Mouse (Mus musculus) thymus, postnatal 4 days (tissue): ENCODE data around the gene Ppef2.

Experiments
- DNase-seq: peaks from one replicate; pipeline ENCODE4 v3.0.0; 2021

The Ppef2 gene

DNA sequence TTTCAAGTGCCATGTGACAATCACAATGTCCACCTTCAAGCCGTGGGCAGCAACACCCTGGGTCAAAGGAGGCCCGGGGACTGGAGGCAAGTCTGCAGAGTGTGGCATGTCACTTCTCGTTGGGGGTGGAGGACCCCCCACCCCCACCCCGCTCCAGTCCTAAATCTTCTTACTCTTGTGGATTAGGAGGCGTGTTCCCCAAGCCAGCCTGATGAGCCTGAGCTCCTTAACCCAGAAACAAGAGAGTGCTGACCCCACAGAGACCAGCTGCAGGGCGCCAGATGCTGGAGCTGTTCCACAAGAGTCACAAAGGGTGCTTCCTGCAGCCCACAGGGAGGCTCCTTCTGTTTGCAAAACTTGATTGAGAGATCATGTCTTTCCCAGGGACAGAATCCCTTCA is at the start of gene Ppef2:
Ppef2 (minus strand) TSS at position 61 of the 400 bp plus-strand sequence.
- no peak for DNase-seq

DNA sequence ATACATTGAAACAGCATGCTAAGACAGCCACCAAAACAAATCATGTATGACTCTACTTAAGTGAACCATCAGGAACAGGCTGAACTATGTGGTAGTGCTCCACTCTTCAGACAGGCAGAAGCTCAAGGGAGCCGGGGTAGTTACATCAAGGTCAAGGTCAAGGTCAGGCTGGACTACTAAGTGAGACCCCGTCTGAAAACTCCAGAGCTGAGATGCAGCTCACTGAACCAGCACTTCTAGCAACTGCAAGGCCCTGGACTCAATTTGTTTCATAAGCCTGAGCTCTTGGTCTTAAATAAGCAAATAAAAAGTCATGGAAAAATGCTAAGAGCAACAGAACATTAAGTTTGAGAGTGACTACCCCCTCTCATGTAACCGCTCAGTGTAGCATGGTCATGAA is 48.2 kb upstream of the Ppef2 start:
- DNase-seq: no peak

DNA sequence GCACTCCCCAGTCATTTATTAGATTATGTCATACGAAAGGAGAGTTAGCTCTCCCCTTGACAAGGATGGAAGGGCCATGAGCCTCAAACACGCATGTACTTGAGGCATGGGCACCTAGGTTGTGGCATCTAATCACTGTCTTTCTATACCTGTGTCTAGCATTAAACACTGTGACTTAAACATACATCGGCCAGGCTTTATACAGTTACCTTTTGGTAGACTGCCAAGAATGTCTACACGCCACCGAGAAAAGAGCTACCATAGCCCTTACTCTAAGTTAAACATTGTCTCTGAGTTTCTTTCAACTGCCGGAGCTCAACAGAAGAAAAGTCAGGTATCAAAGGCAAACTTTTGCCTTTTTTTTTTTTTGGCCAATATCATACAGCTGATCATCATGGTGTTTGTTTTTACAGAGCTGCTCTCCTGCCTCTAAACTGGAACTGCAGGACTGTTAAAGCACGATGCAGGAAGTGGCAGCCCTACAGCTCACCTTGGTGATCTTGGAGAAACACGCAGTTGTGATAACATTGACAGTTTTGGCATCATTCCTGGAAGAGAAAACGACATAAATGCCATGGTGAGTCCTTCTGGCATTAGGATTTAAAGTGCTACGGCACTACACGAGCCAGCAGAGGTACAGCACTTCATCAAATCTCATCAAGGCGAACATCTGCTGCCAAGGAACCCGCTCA is 46.2 kb upstream of the Ppef2 start:
- DNase-seq: no peak

DNA sequence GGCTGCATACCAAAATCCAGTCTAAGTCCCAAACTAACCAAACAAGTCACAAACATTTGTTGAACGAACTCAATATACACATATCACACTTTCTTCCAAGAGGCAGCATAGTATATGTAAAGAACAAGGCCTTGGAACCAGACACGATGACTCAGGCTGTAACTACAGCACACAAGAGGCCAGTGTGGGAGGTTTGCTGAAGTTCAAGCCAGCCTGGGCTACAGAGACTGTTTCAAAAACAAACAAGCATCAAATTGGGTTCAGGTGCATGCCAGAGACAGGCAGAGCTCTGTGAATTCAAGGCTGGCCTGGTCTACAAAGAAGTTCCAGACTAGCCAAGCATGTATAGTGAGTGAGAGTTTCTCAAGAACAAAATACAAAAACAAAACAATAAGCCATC is 38.4 kb upstream of the Ppef2 start:
- DNase-seq: no peak

DNA sequence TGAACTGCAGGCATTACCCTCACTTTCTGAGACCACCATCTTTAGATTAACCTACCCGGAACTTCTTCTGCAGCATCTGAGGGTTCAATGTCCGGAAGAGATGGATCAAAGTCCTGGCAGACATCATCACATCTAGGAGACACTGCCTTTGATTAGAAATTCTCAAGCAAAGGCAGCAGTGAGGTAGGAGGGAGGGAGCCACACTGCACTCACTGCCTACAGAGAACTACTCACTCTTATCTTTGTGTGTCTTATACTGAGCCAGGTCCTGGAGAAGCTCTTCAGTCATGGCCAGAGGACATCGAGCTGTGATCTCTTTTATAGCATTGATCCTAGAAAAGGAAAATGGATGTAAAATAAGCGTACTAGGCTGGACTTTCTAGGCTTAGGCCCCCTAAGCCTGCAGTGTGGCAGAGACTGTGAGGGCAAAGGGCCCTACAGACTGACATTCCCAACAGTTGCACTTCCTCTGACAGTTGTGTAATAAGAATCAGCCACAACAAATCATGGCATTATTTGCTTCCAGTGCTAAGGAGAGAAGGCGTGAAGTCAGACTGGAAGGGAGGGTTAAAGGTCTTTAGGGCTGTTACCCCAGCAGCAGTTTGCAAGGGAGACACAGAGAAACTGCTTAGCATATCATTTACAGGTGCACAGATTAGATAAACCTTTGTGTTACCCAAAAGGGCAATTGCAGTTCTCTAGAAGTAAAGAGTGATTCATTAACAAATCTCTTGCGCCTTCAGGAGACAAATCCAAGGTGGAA is 35.8 kb upstream of the Ppef2 start:
- no peak for DNase-seq

DNA sequence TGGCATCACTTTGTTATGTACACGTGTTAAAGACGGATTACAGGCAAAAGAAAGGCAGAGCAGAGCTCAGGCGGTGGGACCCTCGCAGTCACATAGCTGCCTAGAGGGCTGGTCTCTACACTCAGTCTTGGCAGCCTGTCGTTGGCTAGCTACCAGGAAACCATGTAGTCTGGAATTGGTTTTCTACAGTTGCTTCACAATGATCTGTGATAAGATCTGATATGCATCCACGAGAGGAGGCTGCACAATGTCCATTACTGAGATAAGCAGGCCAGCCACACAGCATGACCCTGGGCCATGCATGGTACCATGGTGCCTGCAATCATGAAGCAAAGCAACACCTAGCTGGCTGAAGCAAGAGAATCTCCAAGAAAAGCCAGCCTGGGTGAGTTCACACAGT is 31.8 kb upstream of the Ppef2 start:
- no peak for DNase-seq

DNA sequence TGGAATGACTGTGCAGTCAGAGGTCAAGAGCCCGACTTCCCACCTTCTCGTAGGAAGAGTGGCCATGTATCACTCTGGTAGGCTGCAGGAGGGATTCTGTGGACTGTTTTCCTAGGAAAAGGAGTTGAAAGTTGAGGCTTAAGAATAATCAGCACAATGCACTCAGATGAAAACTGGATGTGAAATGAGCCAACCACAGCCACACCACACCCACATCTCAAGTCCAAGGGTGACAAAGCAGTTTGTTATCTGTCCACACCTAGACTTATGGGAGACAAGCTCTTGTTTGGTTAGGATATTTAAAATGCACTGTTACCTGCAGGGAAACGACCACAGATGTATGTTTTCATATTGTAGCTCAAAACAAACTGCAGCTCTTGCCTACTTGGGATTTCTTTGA is 27.0 kb upstream of the Ppef2 start:
- DNase-seq: no peak

DNA sequence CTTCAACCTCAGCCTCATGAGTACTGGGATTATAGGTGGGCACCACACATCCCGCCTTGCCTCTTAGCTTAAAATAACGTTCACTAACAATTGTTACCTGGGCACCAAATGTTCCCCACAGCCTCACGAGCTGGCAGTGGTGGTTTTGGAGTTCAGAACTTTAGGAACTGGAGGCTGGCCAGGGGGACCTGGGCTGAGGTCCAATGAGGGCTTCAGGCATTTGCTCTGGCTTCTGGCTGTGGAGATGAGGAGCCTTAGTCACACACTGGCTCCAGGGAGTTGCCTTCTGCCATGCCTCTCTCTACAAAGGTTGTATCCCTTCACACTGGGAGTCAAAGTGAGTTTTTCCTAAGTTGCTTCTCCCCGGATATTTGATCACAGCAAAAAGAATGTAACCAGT is 26.5 kb upstream of the Ppef2 start:
- no peak for DNase-seq

DNA sequence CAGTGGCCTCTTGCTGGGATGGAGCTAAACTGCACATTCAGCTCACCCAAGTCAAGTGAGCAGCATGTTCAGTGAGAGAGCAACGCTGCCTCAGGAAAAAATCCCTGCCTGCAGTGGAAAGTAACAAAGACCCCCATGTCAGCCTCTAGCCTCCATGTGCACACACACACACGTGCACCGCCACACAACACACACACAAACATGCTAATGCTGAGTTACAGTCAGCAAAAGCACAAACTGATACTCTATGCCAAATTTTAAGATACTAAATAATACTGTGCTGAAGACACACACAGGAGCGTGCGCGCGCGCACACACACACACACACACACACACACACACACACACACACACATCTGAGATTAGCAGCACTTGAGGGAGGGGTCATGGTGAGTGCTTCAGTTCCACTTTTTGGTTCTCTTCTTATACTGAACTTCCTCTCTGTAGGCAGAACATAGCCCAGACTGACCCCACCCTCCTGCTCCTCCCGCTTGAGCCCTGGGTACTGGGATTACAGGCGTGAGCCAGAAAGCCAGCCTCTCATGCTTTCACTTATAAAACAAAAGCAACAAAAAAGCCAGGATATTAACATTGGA is 23.0 kb upstream of the Ppef2 start:
- DNase-seq: no peak

DNA sequence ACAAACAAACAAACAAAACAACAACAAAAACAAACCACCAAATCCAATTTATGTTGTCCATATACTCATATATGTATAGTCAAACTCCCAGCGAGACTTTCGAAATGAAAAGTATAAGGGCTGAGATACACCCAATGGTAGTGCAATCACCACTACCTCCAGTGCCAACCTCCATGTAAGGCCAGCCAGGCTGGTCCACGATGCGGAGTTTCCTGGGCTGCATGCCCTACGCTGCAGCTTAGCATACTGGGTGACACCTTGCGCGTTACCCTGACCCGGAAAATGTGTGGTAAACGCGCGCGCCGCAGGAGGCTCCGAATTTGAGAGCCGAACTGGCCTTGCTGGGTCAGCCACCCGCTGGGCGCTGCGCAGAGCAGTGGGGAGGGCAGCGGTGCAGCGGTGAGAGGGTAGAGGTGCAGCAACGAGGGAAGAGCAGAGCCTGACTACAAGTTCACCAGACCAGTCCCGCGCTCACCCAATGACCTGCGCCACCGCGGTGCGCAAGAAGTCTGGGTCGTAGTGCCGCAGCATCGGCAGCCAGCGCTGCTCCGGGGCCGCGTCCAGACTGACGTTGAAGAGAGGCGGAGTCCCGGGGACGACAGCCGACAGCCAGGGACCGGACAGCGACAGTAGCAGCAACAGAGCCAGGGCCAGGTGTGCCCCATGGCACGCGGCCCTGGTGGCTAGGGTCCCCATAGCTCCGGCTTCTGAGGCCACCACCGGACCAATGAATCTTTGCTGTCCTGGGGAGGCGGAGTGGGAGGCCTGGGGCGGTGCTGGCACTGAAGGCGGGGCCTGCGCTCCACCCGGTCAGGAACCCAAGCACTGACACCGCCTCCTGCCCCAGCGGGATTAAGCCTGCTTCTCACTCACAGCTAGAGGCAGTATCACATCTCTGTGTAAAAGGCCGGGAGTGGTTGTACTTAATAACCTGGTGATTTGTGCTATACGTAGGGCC is 21.6 kb upstream of the Ppef2 start, which contains the start of gene Naaa:
Naaa (minus strand) TSS at position 734 of the 958 bp plus-strand sequence.
- peak; percentile 79 for DNase-seq

DNA sequence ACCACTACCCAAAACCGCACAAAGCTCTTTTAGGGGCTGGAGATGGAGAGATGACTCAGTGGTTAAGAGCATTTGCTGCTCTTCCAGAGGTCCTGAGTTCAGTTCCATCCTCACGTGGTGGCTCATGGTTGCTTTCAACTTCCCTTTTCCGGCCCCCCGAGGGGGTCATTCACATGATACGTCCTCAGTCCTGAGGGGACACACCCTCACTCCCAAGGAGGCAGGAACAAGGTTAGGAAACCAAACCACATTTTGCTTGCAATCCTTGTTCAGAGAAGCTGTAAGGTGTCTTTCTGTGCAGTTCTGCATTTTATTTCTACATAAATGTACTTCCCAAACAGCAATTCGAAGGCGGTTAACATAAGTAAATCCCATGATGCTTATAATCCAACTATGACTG is 14.4 kb upstream of the Ppef2 start:
- DNase-seq: no peak

DNA sequence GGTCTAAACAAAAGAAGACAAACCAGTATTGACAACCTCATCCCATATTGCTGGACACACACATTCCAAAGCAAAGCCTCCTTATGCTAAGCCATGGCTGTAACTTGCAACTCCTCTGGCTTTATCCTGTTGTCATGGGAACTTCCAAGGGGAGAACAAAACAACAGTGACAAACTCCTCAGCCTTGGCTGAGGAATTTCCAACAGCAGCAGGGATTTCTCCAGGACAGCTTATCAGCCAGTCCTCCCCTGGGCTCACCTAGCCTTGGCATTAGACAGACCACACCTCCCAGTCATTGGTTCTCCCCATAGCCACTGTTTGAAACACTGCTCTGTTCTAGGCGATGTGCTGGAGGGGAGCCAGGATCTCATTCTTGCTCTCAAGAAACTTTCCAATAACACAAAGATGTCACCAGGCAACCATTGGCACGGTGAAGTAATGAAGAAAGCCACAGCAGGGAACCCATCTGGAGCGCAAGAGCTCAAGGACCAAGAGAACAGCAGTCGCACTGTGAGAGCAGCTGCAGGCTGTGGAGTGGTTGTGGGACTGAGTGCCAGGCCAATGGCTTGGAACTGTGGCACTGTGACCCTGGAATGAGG is 7.8 kb upstream of the Ppef2 start:
- DNase-seq: no peak

DNA sequence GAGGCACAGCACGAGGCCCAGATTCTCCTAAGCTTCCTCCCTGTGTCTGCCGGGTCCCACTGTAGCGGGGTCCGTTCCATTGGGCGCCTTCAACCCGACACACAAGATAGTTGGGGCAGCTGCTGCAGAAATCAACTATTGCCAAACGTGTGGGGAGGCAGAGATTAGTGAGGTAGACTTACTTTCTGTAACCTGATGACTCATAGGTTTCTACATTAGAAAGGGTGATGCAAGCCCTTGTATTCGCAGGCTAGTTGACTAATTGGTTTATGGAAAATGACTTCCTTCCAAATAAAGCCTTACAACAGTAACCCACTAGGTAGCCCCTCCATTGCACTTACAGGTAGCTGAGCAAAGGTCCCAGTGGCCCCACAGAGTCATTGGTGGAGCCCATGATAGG is 6.6 kb upstream of the Ppef2 start:
- DNase-seq: no peak

DNA sequence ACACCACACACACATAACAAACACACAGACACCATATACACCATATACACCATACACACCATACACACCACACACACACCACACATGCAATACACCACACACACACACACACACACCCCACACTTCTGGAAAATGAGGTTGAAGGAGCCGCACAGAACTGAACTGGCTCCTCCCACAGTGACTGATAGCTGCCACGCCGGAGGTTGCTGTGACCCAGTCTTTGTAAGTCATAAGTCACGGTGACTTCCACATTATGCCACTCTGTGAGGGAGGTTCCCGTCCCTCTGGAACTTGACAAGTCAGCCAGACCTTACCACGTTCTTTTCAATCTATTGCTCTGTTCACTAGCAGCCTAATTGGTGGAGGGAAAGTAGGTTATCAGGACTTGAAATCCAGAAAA is 1.6 kb downstream of the Ppef2 start:
- DNase-seq: no peak

DNA sequence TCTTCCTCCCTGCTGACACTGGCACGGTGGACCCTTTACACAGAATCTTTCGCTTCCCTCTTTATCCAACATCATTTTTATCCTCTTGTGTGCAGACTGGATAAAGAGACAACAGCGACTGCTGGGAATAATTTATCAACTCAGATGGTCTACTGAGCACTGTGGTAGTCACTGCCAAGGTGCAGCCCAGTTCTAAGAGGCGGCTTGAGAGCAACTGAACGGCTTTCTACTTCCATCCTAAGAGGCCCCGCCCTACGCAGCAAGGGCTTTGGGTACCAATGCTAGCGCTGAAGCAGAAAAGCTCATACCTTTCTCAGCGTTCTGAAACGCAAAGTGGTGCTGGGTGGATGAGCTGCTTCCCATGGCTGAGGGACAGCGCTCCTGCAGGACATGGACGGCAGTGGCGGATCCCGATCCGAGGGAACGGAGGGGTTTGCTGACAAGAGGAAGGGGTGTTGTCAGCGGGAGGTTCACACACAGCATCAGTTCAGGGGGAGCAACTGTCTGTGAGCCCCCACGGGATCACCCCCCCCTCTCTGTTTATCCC is 3.2 kb downstream of the Ppef2 start:
- no peak for DNase-seq

DNA sequence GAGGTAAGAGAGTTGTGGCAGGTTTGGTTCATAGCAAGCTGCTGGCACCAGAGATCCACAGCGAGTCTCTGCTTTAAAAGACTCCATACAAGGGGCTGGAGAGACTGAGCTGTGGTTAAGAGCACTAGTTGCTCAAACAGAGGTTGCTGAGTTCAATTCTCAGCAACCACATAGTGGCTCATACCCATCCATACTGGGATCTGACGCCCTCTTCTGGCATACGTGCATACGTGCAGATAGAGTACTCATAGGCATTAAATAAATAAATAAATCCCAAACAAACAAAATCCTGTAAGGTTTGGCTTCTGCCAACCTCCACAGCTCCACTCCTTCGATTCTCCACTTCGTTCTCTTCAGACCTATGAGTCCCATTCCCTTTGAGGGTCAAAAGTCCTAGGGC is 4.0 kb downstream of the Ppef2 start:
- DNase-seq: no peak

DNA sequence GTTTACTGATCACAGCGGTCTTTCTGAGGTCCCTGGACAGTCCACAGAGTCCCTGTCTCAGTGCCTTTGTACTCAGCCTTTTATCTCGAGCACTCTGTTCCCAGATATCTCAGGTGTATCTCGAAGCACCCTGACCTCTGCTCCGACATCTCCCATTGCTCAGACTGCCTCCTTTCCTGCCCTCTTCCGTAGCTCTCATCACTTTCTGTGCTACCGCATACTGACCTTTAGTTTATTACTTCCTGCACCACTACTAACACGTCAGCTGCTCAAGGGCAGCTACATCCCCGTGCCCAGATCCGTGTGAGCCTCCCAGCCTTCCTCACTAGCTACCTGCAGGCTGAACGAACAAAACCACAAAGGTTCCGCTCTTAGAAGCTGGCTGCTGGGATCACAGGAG is 7.5 kb downstream of the Ppef2 start:
- no peak for DNase-seq

DNA sequence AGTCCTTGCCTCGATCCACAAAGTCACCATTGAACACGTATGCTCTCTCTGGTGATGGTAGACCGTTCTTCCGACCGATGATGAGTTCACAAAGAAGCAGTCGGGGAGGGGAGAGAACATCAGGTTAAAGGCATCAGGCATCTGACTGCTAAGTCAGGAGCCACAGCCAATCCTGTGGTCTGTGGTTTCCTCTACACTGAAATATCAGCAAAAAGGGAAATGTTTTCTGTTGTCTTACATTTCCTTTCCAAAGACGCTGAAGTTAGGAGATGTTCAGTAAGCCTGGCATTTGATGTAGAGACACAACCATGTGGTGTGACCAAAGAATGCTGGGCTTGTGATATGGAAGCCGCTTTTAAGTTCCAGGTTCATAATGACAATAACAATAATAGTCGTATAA is 10.6 kb downstream of the Ppef2 start:
- DNase-seq: peak; percentile 34

DNA sequence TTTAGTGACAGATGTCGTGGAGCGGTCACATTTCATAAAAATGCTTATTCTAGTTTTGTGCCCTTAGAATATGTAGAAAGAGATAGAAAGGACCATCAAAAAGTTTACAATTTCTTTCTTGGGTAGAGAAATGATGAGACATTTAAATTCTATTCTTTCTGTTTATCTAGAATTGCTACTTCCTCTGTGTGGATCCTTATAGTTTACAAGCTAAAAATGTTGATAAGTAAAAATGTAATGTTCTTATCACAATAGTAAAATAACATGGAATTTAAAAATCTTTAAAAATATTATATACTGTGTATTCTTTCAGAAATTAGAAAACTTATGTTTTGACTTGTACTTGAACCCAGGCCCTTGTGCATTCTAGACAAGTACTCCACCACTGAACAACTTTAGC is 11.2 kb downstream of the Ppef2 start:
- no peak for DNase-seq

DNA sequence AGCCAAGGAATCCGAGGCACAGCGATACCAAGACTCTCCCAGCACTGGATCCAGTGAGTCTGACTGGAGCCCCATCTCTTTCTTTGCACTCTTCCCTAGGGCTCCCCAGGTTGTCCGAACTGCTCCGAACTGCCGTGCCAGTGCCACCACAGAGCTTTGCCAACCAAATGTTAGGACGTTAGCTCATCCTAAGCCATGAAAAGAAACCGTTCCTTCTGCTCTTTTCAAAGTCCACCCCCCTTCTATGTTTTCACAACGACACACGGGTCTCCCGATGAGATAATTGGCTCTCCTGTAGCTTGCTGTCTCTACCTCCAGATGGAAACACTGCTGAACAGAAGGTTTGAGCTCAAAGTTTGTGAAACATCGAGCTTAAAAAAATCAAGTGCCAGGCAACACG is 15.3 kb downstream of the Ppef2 start:
- no peak for DNase-seq

DNA sequence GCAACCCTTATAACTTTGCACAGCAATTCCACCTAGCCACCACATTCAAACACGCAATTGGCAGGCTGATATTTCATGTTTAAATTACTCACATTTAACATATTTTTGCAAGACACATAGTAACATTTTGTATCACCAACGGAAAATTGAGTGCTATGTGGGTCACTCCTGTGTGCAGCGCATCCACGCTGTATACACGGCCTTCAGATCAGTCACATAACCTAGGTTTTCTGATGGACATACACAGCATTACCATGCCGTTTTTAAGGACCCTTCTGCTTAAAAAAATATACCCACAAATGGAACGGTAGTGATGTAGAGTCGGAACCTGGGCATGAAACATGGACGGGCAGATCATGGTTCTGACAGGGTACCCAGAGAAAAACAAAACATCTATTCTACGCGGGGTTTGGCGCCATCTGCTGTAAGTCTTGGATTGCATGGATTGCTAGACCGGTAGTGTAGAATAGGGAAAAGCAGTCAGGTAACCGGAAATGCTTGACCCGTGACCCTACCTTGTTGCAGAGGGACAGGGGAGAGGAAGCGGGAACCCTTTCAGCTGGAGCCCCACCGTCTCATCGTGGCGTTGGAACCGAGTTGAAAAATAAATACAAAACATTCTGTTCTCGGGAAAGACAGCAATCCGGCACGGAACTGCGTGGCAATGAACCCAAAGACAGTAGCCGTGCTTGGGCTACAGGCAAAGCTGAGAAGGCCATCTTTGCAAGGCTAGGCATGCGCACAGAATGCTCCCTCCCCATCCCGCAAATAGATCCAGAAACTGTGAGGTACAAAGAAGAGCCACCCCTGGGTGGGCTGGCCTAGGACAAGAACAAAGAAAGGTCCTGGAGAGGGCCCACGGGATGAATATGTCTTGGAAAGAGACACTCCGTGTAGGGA is 16.5 kb downstream of the Ppef2 start:
- peak; percentile 75 for DNase-seq
